Mouse (Mus musculus): ENCODE data around the gene Stk36. TPM values are rescaled to one million over a fixed set of nuclear protein-coding genes. Genes with fewer than 3 reads are reported as not detected.

Stk36 gene
- polyA plus RNA-seq, 1 experiment from 2014 or later = 21.0 TPM

DNA sequence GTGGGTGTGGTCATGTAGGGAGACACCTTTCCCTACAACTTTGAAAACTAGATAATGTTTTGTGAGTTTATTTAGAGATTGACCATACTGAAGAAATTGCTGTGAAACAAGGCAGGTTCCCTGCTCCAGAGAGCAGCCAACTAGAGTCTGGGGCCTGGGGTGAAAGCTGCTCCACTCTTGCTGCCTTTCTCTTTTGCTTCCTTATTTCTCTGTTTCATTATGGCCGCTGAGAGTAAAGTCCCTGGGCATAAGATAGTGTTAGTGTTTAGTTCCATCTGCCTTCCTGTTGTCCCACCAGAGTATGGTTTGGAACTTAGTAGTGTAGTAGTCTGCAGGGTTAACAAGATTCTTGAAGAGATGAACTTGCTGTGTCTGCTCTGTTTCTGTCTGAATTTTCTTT is 76.6 kb downstream of the Stk36 start:
- H3K4me1 ChIP-seq = no peaks in the 10 kb centered on the region
- H3K9me3 ChIP-seq = no peaks in the 10 kb centered on the region
- H3K4me2 ChIP-seq = no peak overlapping the region
- no peak for ATAC-seq (replicated peaks)
- WGBS = 89% methylated on average over 1 of the region's 1 CpGs
- H3K4me3 ChIP-seq = no peak overlapping the region
- H3K27me3 ChIP-seq (replicated peaks) = no peaks in the 10 kb centered on the region
- H3K9ac ChIP-seq = no peak overlapping the region
- peaks cover 27% of the 10 kb centered on the region for H3K36me3 ChIP-seq (replicated peaks)
- no peak overlapping the region for H3K27ac ChIP-seq

Small RNAs within 50 kb of the gene (microRNA-seq; reads per million reads assigned to microRNA genes)
- gene Gm25035 = not detected

Other genes starting within 250 kb of the Stk36 start
- gene Catip, start 239.3 kb upstream of the Stk36 start, polyA plus RNA-seq (2015; fragmentation: Nextera tagmentation; extraction: Ambion mirVana) = 0.68 and 1.9 TPM in 2 replicates
- 2.0 and 3.4 TPM in 2 replicates for gene Slc11a1, start 226.2 kb upstream of the Stk36 start, polyA plus RNA-seq (2015; fragmentation: Nextera tagmentation; extraction: Ambion mirVana)
- gene Ctdsp1, start 209.9 kb upstream of the Stk36 start, polyA plus RNA-seq (2015; fragmentation: Nextera tagmentation; extraction: Ambion mirVana) = 14.3 and 17.4 TPM in 2 replicates
- gene Vil1, start 192.1 kb upstream of the Stk36 start, polyA plus RNA-seq (2015; fragmentation: Nextera tagmentation; extraction: Ambion mirVana) = 0.22 and 0.41 TPM in 2 replicates
- 47.6 and 50.4 TPM in 2 replicates for gene Cnot9, start 95.4 kb upstream of the Stk36 start, polyA plus RNA-seq (2015; fragmentation: Nextera tagmentation; extraction: Ambion mirVana)
- 5.7 and 5.9 TPM in 2 replicates for gene Plcd4, start 58.6 kb upstream of the Stk36 start, polyA plus RNA-seq (2015; fragmentation: Nextera tagmentation; extraction: Ambion mirVana)
- gene Usp37, start 57.2 kb upstream of the Stk36 start, polyA plus RNA-seq (2015; fragmentation: Nextera tagmentation; extraction: Ambion mirVana) = 27.4 and 29.3 TPM in 2 replicates
- 9.1 and 10.2 TPM in 2 replicates for gene Zfp142, start 13.2 kb upstream of the Stk36 start, polyA plus RNA-seq (2015; fragmentation: Nextera tagmentation; extraction: Ambion mirVana)
- gene Bcs1l, start 13.2 kb upstream of the Stk36 start, polyA plus RNA-seq (2015; fragmentation: Nextera tagmentation; extraction: Ambion mirVana) = 24.2 TPM in 2 replicates
- gene Rnf25, start within 50 bp of the Stk36 start, polyA plus RNA-seq (2015; fragmentation: Nextera tagmentation; extraction: Ambion mirVana) = 48.8 and 50.0 TPM in 2 replicates
- gene Ttll4, start 60.3 kb downstream of the Stk36 start, polyA plus RNA-seq (2015; fragmentation: Nextera tagmentation; extraction: Ambion mirVana) = 10.6 and 10.9 TPM in 2 replicates
- 2.4 and 3.3 TPM in 2 replicates for gene Cyp27a1, start 112.1 kb downstream of the Stk36 start, polyA plus RNA-seq (2015; fragmentation: Nextera tagmentation; extraction: Ambion mirVana)
- gene Prkag3, start 147.8 kb downstream of the Stk36 start, polyA plus RNA-seq (2015; fragmentation: Nextera tagmentation; extraction: Ambion mirVana) = not detected in 2 replicates
- 5.6 and 7.2 TPM in 2 replicates for gene Wnt6, start 170.4 kb downstream of the Stk36 start, polyA plus RNA-seq (2015; fragmentation: Nextera tagmentation; extraction: Ambion mirVana)
- 0.34 and 0.37 TPM in 2 replicates for gene Wnt10a, start 190.1 kb downstream of the Stk36 start, polyA plus RNA-seq (2015; fragmentation: Nextera tagmentation; extraction: Ambion mirVana)

Data from midbrain, embryonic 15.5 days (tissue).